Mouse (Mus musculus) lung, adult 2 months (tissue): ENCODE measurements around the gene Cox8a.

ENCODE experiments used
- CTCF ChIP-seq: fragments of 200-500 bp; IDR thresholded peaks from 2 replicates; pipeline ENCODE4 v1.5.1; 2011; ENCODE audit warnings: mild to moderate bottlenecking, low read length, control low read depth; ENCODE audit not compliant: insufficient read depth
- POLR2A ChIP-seq: fragments of 200-500 bp; IDR thresholded peaks from 2 replicates; pipeline ENCODE4 v1.6.1; 2011; ENCODE audit warnings: low read depth, mild to moderate bottlenecking, control low read depth, low read length, borderline replicate concordance; ENCODE audit errors: extremely low read depth

- no peak for TF ChIP-seq CTCF
- no peak for TF ChIP-seq POLR2A
Observed at GRCm38 (mm10) chr19:7257881-7258280, 40.5 kb upstream of the Cox8a start.
